Mouse (Mus musculus): ENCODE measurements at regions not wholly inside any gene's neighbourhood (a gene's known extent, or its start where the extent isn't known, plus 50 kb on each side); places are given as distances from the start of the nearest gene placed in this dataset.
"Not testable (repeated sequence)": the region's sequence is repeated elsewhere in the genome, so short reads cannot be mapped to it uniquely, and the experiment has no call there.

GRCm38 (mm10) chr5:3224392-3225054 is 116.8 kb upstream of the Cdk6 start:
- H3K27me3 ChIP-seq (ENCODE audit: control insufficient read depth, insufficient read depth, low read depth, low read length); H3K4me3 ChIP-seq (ENCODE audit: low read length); H3K9me3 ChIP-seq (ENCODE audit: control insufficient read depth, low read length); H3K4me2 ChIP-seq (ENCODE audit: low read depth, low read length); H3K27ac ChIP-seq (ENCODE audit: low read length); H3K9ac ChIP-seq (ENCODE audit: low read length); H3K4me1 ChIP-seq (replicated peaks; ENCODE audit: control insufficient read depth, insufficient read depth, low read length); ATAC-seq (ENCODE audit: low read depth); H3K36me3 ChIP-seq (ENCODE audit: control insufficient read depth, insufficient read depth, low read length): not testable (repeated sequence)
- 67% methylated on average over 14 of the region's 14 CpGs for WGBS

- not testable (repeated sequence) for H3K9ac ChIP-seq (ENCODE audit: low read length)
Observed at GRCm38 (mm10) chr5:3225358-3225757, 115.9 kb upstream of the Cdk6 start.

GRCm38 (mm10) chr5:3244067-3244466 is 97.2 kb upstream of the Cdk6 start:
- ATAC-seq (ENCODE audit: low read depth); H3K4me2 ChIP-seq (ENCODE audit: low read depth, low read length); H3K9ac ChIP-seq (ENCODE audit: low read length); H3K36me3 ChIP-seq (ENCODE audit: control insufficient read depth, insufficient read depth, low read length); H3K4me3 ChIP-seq (ENCODE audit: low read length); H3K27ac ChIP-seq (ENCODE audit: low read length); H3K27me3 ChIP-seq (ENCODE audit: control insufficient read depth, insufficient read depth, low read depth, low read length); H3K9me3 ChIP-seq (ENCODE audit: control insufficient read depth, low read length); H3K4me1 ChIP-seq (replicated peaks; ENCODE audit: control insufficient read depth, insufficient read depth, low read length): not testable (repeated sequence)
- 43% methylated on average over 2 of the region's 2 CpGs for WGBS

More at GRCm38 (mm10) chr5:3225358-3225757, 115.9 kb upstream of the Cdk6 start:
- H3K27ac ChIP-seq (ENCODE audit: low read length); H3K9me3 ChIP-seq (ENCODE audit: control insufficient read depth, low read length); ATAC-seq (ENCODE audit: low read depth); H3K27me3 ChIP-seq (ENCODE audit: control insufficient read depth, insufficient read depth, low read depth, low read length); H3K4me1 ChIP-seq (replicated peaks; ENCODE audit: control insufficient read depth, insufficient read depth, low read length); H3K4me2 ChIP-seq (ENCODE audit: low read depth, low read length); H3K4me3 ChIP-seq (ENCODE audit: low read length); H3K36me3 ChIP-seq (ENCODE audit: control insufficient read depth, insufficient read depth, low read length): not testable (repeated sequence)
- WGBS, result 85% methylated on average over 8 of the region's 8 CpGs

- no peak overlapping the region for H3K27ac ChIP-seq (ENCODE audit: low read length)
- 52% methylated on average over 2 of the region's 2 CpGs for WGBS
- no peak overlapping the region for H3K4me3 ChIP-seq (ENCODE audit: low read length)
- no peaks in the 10 kb centered on the region for H3K36me3 ChIP-seq (ENCODE audit: control insufficient read depth, insufficient read depth, low read length)
- no peaks in the 10 kb centered on the region for H3K4me1 ChIP-seq (replicated peaks; ENCODE audit: control insufficient read depth, insufficient read depth, low read length)
- no peak overlapping the region for H3K4me2 ChIP-seq (ENCODE audit: low read depth, low read length)
- no peaks in the 10 kb centered on the region for H3K27me3 ChIP-seq (ENCODE audit: control insufficient read depth, insufficient read depth, low read depth, low read length)
- ATAC-seq (ENCODE audit: low read depth), result no peak
- H3K9ac ChIP-seq (ENCODE audit: low read length), result no peak overlapping the region
- no peaks in the 10 kb centered on the region; the same call in 1 of the 2 replicates for H3K9me3 ChIP-seq (ENCODE audit: control insufficient read depth, low read length)
Observed at GRCm38 (mm10) chr5:3247333-3247732, 94.0 kb upstream of the Cdk6 start.

GRCm38 (mm10) chr5:3250273-3250672 is 91.0 kb upstream of the Cdk6 start:
- no peaks in the 10 kb centered on the region for H3K36me3 ChIP-seq (ENCODE audit: control insufficient read depth, insufficient read depth, low read length)
- no peak overlapping the region for H3K9ac ChIP-seq (ENCODE audit: low read length)
- H3K4me2 ChIP-seq (ENCODE audit: low read depth, low read length), result no peak overlapping the region
- no peaks in the 10 kb centered on the region for H3K27me3 ChIP-seq (ENCODE audit: control insufficient read depth, insufficient read depth, low read depth, low read length)
- no peaks in the 10 kb centered on the region for H3K4me1 ChIP-seq (replicated peaks; ENCODE audit: control insufficient read depth, insufficient read depth, low read length)
- no peak overlapping the region for H3K27ac ChIP-seq (ENCODE audit: low read length)
- ATAC-seq (ENCODE audit: low read depth), result peak; percentile 47; the same call in 1 of the 2 replicates
- H3K9me3 ChIP-seq (ENCODE audit: control insufficient read depth, low read length), result no peaks in the 10 kb centered on the region; the same call in 1 of the 2 replicates
- no peak overlapping the region for H3K4me3 ChIP-seq (ENCODE audit: low read length)
- WGBS, result 46% methylated on average over 2 of the region's 2 CpGs

- Histone ChIP-seq H3K4me1 (replicated peaks; ENCODE audit: control insufficient read depth, insufficient read depth, low read length) (no peaks in the 10 kb centered on the region), H3K9ac (ENCODE audit: low read length) (no peak overlapping the region), H3K4me3 (ENCODE audit: low read length) (no peak overlapping the region), H3K27ac (ENCODE audit: low read length) (no peak overlapping the region), H3K4me2 (ENCODE audit: low read depth, low read length) (no peak overlapping the region), H3K36me3 (ENCODE audit: control insufficient read depth, insufficient read depth, low read length) (no peaks in the 10 kb centered on the region), H3K9me3 (ENCODE audit: control insufficient read depth, low read length) (no peaks in the 10 kb centered on the region), H3K27me3 (ENCODE audit: control insufficient read depth, insufficient read depth, low read depth, low read length) (no peaks in the 10 kb centered on the region)
- ATAC-seq (ENCODE audit: low read depth), result no peak
- WGBS, result 74% methylated on average over 1 of the region's 1 CpGs
Observed at GRCm38 (mm10) chr5:3260289-3260688, 81.0 kb upstream of the Cdk6 start.

GRCm38 (mm10) chr5:3264988-3265738 is 76.1 kb upstream of the Cdk6 start:
- H3K27ac ChIP-seq (ENCODE audit: low read length); H3K4me3 ChIP-seq (ENCODE audit: low read length); H3K27me3 ChIP-seq (ENCODE audit: control insufficient read depth, insufficient read depth, low read depth, low read length); H3K9me3 ChIP-seq (ENCODE audit: control insufficient read depth, low read length); H3K4me2 ChIP-seq (ENCODE audit: low read depth, low read length); H3K9ac ChIP-seq (ENCODE audit: low read length); H3K4me1 ChIP-seq (replicated peaks; ENCODE audit: control insufficient read depth, insufficient read depth, low read length); H3K36me3 ChIP-seq (ENCODE audit: control insufficient read depth, insufficient read depth, low read length); ATAC-seq (ENCODE audit: low read depth): not testable (repeated sequence)
- WGBS, result 49% methylated on average over 8 of the region's 8 CpGs

- no peak overlapping the region for H3K4me3 ChIP-seq (ENCODE audit: low read length)
- no peak for ATAC-seq (ENCODE audit: low read depth)
- 78% methylated on average over 5 of the region's 5 CpGs for WGBS
Observed at GRCm38 (mm10) chr5:3267021-3267420, 74.3 kb upstream of the Cdk6 start.

GRCm38 (mm10) chr5:3269760-3270159 is 71.5 kb upstream of the Cdk6 start:
- H3K4me1 ChIP-seq (replicated peaks; ENCODE audit: control insufficient read depth, insufficient read depth, low read length), result no peaks in the 10 kb centered on the region
- no peaks in the 10 kb centered on the region for H3K36me3 ChIP-seq (ENCODE audit: control insufficient read depth, insufficient read depth, low read length)
- H3K4me2 ChIP-seq (ENCODE audit: low read depth, low read length), result no peak overlapping the region
- WGBS, result 42% methylated on average over 7 of the region's 7 CpGs
- peak overlapping the region; percentile 10; the same call in 1 of the 2 replicates for H3K27ac ChIP-seq (ENCODE audit: low read length)
- no peaks in the 10 kb centered on the region for H3K27me3 ChIP-seq (ENCODE audit: control insufficient read depth, insufficient read depth, low read depth, low read length)
- H3K9ac ChIP-seq (ENCODE audit: low read length), result no peak overlapping the region
- ATAC-seq (ENCODE audit: low read depth), result peak; percentile 87
- H3K9me3 ChIP-seq (ENCODE audit: control insufficient read depth, low read length), result no peaks in the 10 kb centered on the region
- no peak overlapping the region for H3K4me3 ChIP-seq (ENCODE audit: low read length)

More at GRCm38 (mm10) chr5:3267021-3267420, 74.3 kb upstream of the Cdk6 start:
- no peak overlapping the region for H3K4me2 ChIP-seq (ENCODE audit: low read depth, low read length)
- H3K27ac ChIP-seq (ENCODE audit: low read length), result no peak overlapping the region
- no peaks in the 10 kb centered on the region for H3K9me3 ChIP-seq (ENCODE audit: control insufficient read depth, low read length)
- H3K36me3 ChIP-seq (ENCODE audit: control insufficient read depth, insufficient read depth, low read length), result no peaks in the 10 kb centered on the region
- H3K9ac ChIP-seq (ENCODE audit: low read length), result no peak overlapping the region
- no peaks in the 10 kb centered on the region for H3K4me1 ChIP-seq (replicated peaks; ENCODE audit: control insufficient read depth, insufficient read depth, low read length)
- H3K27me3 ChIP-seq (ENCODE audit: control insufficient read depth, insufficient read depth, low read depth, low read length), result no peaks in the 10 kb centered on the region
